Mouse (Mus musculus) layer of hippocampus, adult 8-10 months (tissue): ENCODE data around the gene Mgat5. TPM values are rescaled to one million over a fixed set of nuclear protein-coding genes. Genes with fewer than 3 reads are reported as not detected.
A peak's percentile ranks its signal among the peaks of the same experiment; 100 is the strongest.

Source experiments
- DNase-seq, 2 experiments: peaks; one replicate each; pipeline ENCODE4 v3.0.0; 2022; ENCODE audit warnings: low spot score in 2 of 2
- total RNA-seq, 4 experiments: library from RNA; stranded (reverse); gene quantifications; 2 replicates each; pipeline ENCODE4 v1.2.4; 2022

Gene Mgat5
- 10 to 100 TPM; 53.3 to 57.1 (median 55.1) TPM for total RNA-seq

GRCm38 (mm10) chr1:127204817-127205485, at the start of gene Mgat5:
Gene Mgat5 (plus strand): TSS chr1:127205015.
- DNase-seq: peak; percentile 84 to 87

- peak; percentile 12 to 46 for DNase-seq
These were observed 44.6 kb upstream of the Mgat5 start for GRCm38 (mm10) chr1:127160118-127160760.

- DNase-seq: no peak
These were observed 40.1 kb upstream of the Mgat5 start for GRCm38 (mm10) chr1:127164589-127165160.

- DNase-seq: no peak
These were observed 38.3 kb upstream of the Mgat5 start for GRCm38 (mm10) chr1:127166521-127166920.

- DNase-seq: no peak
These were observed 37.2 kb upstream of the Mgat5 start for GRCm38 (mm10) chr1:127167586-127167985.

- DNase-seq: peak in 1 of 2 experiments; percentile 30
These were observed 36.6 kb upstream of the Mgat5 start for GRCm38 (mm10) chr1:127168205-127168604.

- DNase-seq: peak in 1 of 2 experiments; percentile 15
These were observed 35.3 kb upstream of the Mgat5 start for GRCm38 (mm10) chr1:127169516-127169915.

GRCm38 (mm10) chr1:127171361-127171760, 33.5 kb upstream of the Mgat5 start:
- DNase-seq: no peak

- no peak for DNase-seq
These were observed 31.4 kb upstream of the Mgat5 start for GRCm38 (mm10) chr1:127173448-127173847.

- no peak for DNase-seq
These were observed 12.4 kb upstream of the Mgat5 start for GRCm38 (mm10) chr1:127192396-127192795.

GRCm38 (mm10) chr1:127199186-127199585, 5.6 kb upstream of the Mgat5 start:
- DNase-seq: no peak

GRCm38 (mm10) chr1:127202360-127202759, 2.5 kb upstream of the Mgat5 start:
- no peak for DNase-seq

- peak in 1 of 2 experiments; percentile 39 for DNase-seq
These were observed 1.5 kb upstream of the Mgat5 start for GRCm38 (mm10) chr1:127203231-127203764.

- DNase-seq: peak in 1 of 2 experiments; percentile 16
These were observed 745 bp downstream of the Mgat5 start for GRCm38 (mm10) chr1:127205501-127206019.

- DNase-seq: peak in 1 of 2 experiments; percentile 34
These were observed 1.3 kb downstream of the Mgat5 start for GRCm38 (mm10) chr1:127206020-127206641.

GRCm38 (mm10) chr1:127206881-127207555, 2.2 kb downstream of the Mgat5 start:
- no peak for DNase-seq

GRCm38 (mm10) chr1:127208167-127208566, 3.4 kb downstream of the Mgat5 start:
- DNase-seq: no peak

- no peak for DNase-seq
These were observed 8.0 kb downstream of the Mgat5 start for GRCm38 (mm10) chr1:127212812-127213211.

GRCm38 (mm10) chr1:127213434-127213833, 8.6 kb downstream of the Mgat5 start:
- no peak for DNase-seq

GRCm38 (mm10) chr1:127214585-127215232, 9.9 kb downstream of the Mgat5 start:
- no peak for DNase-seq
